Mouse (Mus musculus): ENCODE measurements around the gene Zfp472.

- TF ChIP-seq FLI1 (IDR thresholded peaks at IDR 0.05; ENCODE audit: low read length) (no peak), GATA1 (IDR thresholded peaks at IDR 0.05; ENCODE audit: borderline replicate concordance, low read length) (no peak)
These were observed 49.5 kb upstream of the Zfp472 start for GRCm38 (mm10) chr17:32916075-32916474.
